Mouse (Mus musculus): ENCODE results near the gene Olfr1511.

DNA sequence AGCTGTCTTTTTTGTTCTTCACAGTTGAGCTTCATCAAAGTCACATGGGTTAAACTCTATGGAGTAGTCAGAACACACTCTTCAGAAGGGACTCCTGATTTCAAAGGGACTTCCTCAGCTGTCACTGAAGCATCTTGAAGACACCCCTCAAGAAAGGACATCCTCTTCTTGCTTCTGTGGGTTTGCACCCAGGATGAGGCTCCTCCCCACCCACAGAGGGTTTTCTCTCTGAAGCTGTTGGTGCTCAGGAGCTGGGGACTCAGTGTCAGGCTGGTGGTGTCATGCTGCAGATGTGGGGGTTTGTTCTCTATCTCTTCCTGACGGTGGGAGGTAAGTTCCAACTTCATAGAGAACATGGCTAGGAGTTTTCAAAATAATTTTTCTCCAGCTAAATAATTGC, 30.5 kb upstream of the Olfr1511 start:
- TF ChIP-seq CTCF (IDR thresholded peaks at IDR 0.05; ENCODE audit: low read depth, low read length) (no peak), POLR2A (IDR thresholded peaks at IDR 0.05; ENCODE audit: borderline replicate concordance, low read depth, low read length) (no peak)
